Mouse (Mus musculus) cerebellum, adult 2 months (tissue): Measurements from ENCODE around the gene Rab23.

Experiments
- CTCF ChIP-seq: fragments of 200-500 bp; IDR thresholded peaks from 2 replicates; pipeline ENCODE4 v1.5.1; 2011; ENCODE audit warnings: low read depth, mild to moderate bottlenecking, control low read depth, low read length, moderate library complexity, borderline replicate concordance; ENCODE audit not compliant: insufficient read depth
- POLR2A ChIP-seq: fragments of 200-500 bp; IDR thresholded peaks from 2 replicates; pipeline ENCODE4 v1.6.1; 2011; ENCODE audit warnings: low read length, control low read depth, borderline replicate concordance; ENCODE audit not compliant: insufficient read depth

DNA sequence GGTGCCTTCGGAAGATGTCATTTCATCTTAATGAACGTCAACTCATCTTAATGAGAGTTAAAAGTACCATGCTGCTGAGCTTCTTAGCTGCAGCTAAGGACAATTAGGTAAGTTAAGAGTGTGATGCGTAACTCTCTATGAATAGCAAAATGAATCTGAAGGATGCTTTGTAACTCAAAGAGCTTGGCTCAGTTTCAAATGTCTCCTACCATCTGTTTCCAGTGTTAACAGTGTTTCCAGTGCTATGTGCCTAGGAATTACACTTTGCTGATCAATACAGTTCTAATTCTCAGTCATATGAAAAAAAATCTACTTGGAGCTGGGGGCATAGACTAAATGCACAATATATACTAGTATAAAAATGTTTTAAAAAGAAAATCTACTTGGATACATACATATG lies 18.4 kb upstream of the Rab23 start:
- TF ChIP-seq CTCF (no peak), POLR2A (no peak)
